Mouse (Mus musculus) layer of hippocampus, adult 9-10 months (tissue): ENCODE results near the gene Clec4f.
"Not testable (repeated sequence)": the region's sequence is repeated elsewhere in the genome, so short reads cannot be mapped to it uniquely, and the experiment has no call there.

Experiments
- DNase-seq: peaks from one replicate; pipeline ENCODE4 v3.0.0; 2022; ENCODE audit warnings: low spot score

Clec4f gene

GRCm38 (mm10) chr6:83634106-83634505 lies 21.9 kb downstream of the Clec4f start:
- not testable (repeated sequence) for DNase-seq

GRCm38 (mm10) chr6:83631815-83632214 lies 24.2 kb downstream of the Clec4f start:
- DNase-seq, result no peak

GRCm38 (mm10) chr6:83626781-83627180 lies 29.2 kb downstream of the Clec4f start:
- DNase-seq, result no peak

GRCm38 (mm10) chr6:83619955-83620354 lies 36.0 kb downstream of the Clec4f start:
- no peak for DNase-seq

- DNase-seq, result no peak
These were observed 38.2 kb downstream of the Clec4f start for GRCm38 (mm10) chr6:83617581-83618335.

- no peak for DNase-seq
These were observed 39.5 kb downstream of the Clec4f start for GRCm38 (mm10) chr6:83616512-83616911.

GRCm38 (mm10) chr6:83614469-83614868 lies 41.5 kb downstream of the Clec4f start:
- no peak for DNase-seq

- no peak for DNase-seq
These were observed 43.0 kb downstream of the Clec4f start for GRCm38 (mm10) chr6:83612976-83613375.

GRCm38 (mm10) chr6:83599636-83600174 lies 56.3 kb downstream of the Clec4f start:
- DNase-seq, result no peak

- no peak for DNase-seq
These were observed 56.9 kb downstream of the Clec4f start for GRCm38 (mm10) chr6:83599060-83599550.

- DNase-seq, result no peak
These were observed 57.3 kb downstream of the Clec4f start for GRCm38 (mm10) chr6:83598646-83599045.

GRCm38 (mm10) chr6:83597988-83598387 lies 58.0 kb downstream of the Clec4f start:
- DNase-seq, result no peak

GRCm38 (mm10) chr6:83595035-83595434 lies 61.0 kb downstream of the Clec4f start:
- DNase-seq, result no peak
